Mouse (Mus musculus) olfactory bulb, adult 2 months (tissue): ENCODE measurements around the gene Tnc.

ENCODE experiments used
- CTCF ChIP-seq: fragments of 200-500 bp; IDR thresholded peaks from 2 replicates; pipeline ENCODE4 v1.5.1; 2012; ENCODE audit warnings: low read depth, mild to moderate bottlenecking, low read length, moderate library complexity; ENCODE audit not compliant: insufficient read depth
- POLR2A ChIP-seq: fragments of 200-500 bp; IDR thresholded peaks from 2 replicates; pipeline ENCODE4 v1.6.1; 2012; ENCODE audit warnings: mild to moderate bottlenecking, low read depth, low read length, moderate library complexity; ENCODE audit not compliant: insufficient read depth

GRCm38 (mm10) chr4:64025591-64025990, 21.2 kb downstream of the Tnc start:
- TF ChIP-seq CTCF: no peak
- no peak for TF ChIP-seq POLR2A
